Mouse (Mus musculus) MEL (cell line): ENCODE results near the gene Mlx. TPM values are rescaled to one million over a fixed set of nuclear protein-coding genes. Genes with fewer than 3 reads are reported as not detected.

ENCODE experiments used
- DNase-seq: peaks from one replicate; pipeline ENCODE4 v3.0.0; 2011; ENCODE audit warnings: low read depth, low spot score
- H3K27ac ChIP-seq: 2 replicates; pipeline ENCODE4 v1.5.1; 2012; ENCODE audit warnings: low read depth, mild to moderate bottlenecking, control low read depth, low read length, moderate library complexity; ENCODE audit not compliant: control insufficient read depth
- H3K27me3 ChIP-seq, 2 experiments: fragments of 150-350 bp in 1 of 2; sonication (generic) in 1 of 2; 2 replicates each; pipeline ENCODE4 v1.6.1; 2012; ENCODE audit warnings: low read length in 2 of 2, mild to moderate bottlenecking in 2 of 2, improper control_type of control experiment in 1 of 2, moderate library complexity in 1 of 2; ENCODE audit not compliant: insufficient read depth in 2 of 2, control insufficient read depth in 1 of 2
- H3K36me3 ChIP-seq, 2 experiments: 2 replicates each; pipeline ENCODE4 v1.6.1; 2012 to 2014; ENCODE audit warnings: low read length in 2 of 2, improper control_type of control experiment in 1 of 2, inconsistent platforms in 1 of 2, mild to moderate bottlenecking in 1 of 2; ENCODE audit not compliant: insufficient read depth in 2 of 2, control insufficient read depth in 1 of 2
- H3K4me1 ChIP-seq, 2 experiments: fragments of 150-350 bp in 1 of 2; sonication (generic) in 1 of 2; 2 replicates each; pipeline ENCODE4 v1.6.1; 2012; ENCODE audit warnings: low read length in 2 of 2, improper control_type of control experiment in 1 of 2, mild to moderate bottlenecking in 1 of 2; ENCODE audit not compliant: insufficient read depth in 2 of 2, control insufficient read depth in 1 of 2
- H3K4me3 ChIP-seq, 2 experiments: fragments of 150-350 bp in 1 of 2; sonication (generic) in 1 of 2; 2 replicates each; pipeline ENCODE4 v1.5.1; 2012; ENCODE audit warnings: low read depth in 2 of 2, low read length in 2 of 2, mild to moderate bottlenecking in 2 of 2, moderate library complexity in 2 of 2, control low read depth in 1 of 2, improper control_type of control experiment in 1 of 2; ENCODE audit not compliant: control insufficient read depth in 1 of 2, insufficient read depth in 1 of 2
- H3K79me2 ChIP-seq: 2 replicates; pipeline ENCODE4 v1.6.1; 2012; ENCODE audit warnings: mild to moderate bottlenecking, low read length, moderate library complexity; ENCODE audit not compliant: control insufficient read depth, poor library complexity, insufficient read depth
- H3K9ac ChIP-seq: 2 replicates; pipeline ENCODE4 v1.6.1; 2012; ENCODE audit warnings: low read depth, mild to moderate bottlenecking, control low read depth, low read length, moderate library complexity; ENCODE audit not compliant: control insufficient read depth, poor library complexity, severe bottlenecking
- H3K9me3 ChIP-seq: fragments of 150-350 bp; sonication (generic); replicated peaks from 2 replicates; pipeline ENCODE4 v1.6.1; 2012; ENCODE audit warnings: mild to moderate bottlenecking, low read length, improper control_type of control experiment, moderate library complexity; ENCODE audit not compliant: insufficient read depth
- BHLHE40 ChIP-seq: IDR thresholded peaks from 2 replicates; pipeline ENCODE4 v1.6.1; 2012; ENCODE audit warnings: low read depth, mild to moderate bottlenecking, inconsistent platforms, low read length, improper control_type of control experiment, borderline replicate concordance
- CHD1 ChIP-seq: IDR thresholded peaks from 2 replicates; pipeline ENCODE4 v1.6.1; 2012; ENCODE audit warnings: low read depth, mild to moderate bottlenecking, inconsistent platforms, low read length, improper control_type of control experiment
- CTCF ChIP-seq, 3 experiments: IDR thresholded peaks in 2 of 3; conservative IDR thresholded peaks in 1 of 3; 2 replicates each; pipeline ENCODE4 v1.5.1; 2011 to 2012; ENCODE audit warnings: low read length in 3 of 3, low read depth in 2 of 3, mild to moderate bottlenecking in 2 of 3, improper control_type of control experiment in 1 of 3, inconsistent platforms in 1 of 3, mixed read lengths in 1 of 3, moderate library complexity in 1 of 3; ENCODE audit not compliant: control insufficient read depth in 1 of 3, insufficient read depth in 1 of 3, poor library complexity in 1 of 3, severe bottlenecking in 1 of 3
- ELF1 ChIP-seq: IDR thresholded peaks from 2 replicates; pipeline ENCODE4 v1.6.1; 2014; ENCODE audit warnings: low read depth, mild to moderate bottlenecking, inconsistent platforms, low read length, improper control_type of control experiment, moderate library complexity
- ETS1 ChIP-seq: IDR thresholded peaks from 2 replicates; pipeline ENCODE4 v1.6.1; 2012; ENCODE audit warnings: low read depth, mild to moderate bottlenecking, inconsistent platforms, low read length, improper control_type of control experiment, moderate library complexity
- GABPA ChIP-seq: IDR thresholded peaks from 2 replicates; pipeline ENCODE4 v1.6.1; 2012; ENCODE audit warnings: low read depth, mild to moderate bottlenecking, inconsistent platforms, low read length, improper control_type of control experiment, moderate library complexity
- GATA1 ChIP-seq: IDR thresholded peaks from 2 replicates; pipeline ENCODE4 v1.6.1; 2011; ENCODE audit warnings: low read depth, low read length, improper control_type of control experiment
- JUND ChIP-seq: IDR thresholded peaks from 2 replicates; pipeline ENCODE4 v1.6.1; 2011; ENCODE audit warnings: low read depth, mild to moderate bottlenecking, improper control_type of control experiment, low read length
- MAFK ChIP-seq: IDR thresholded peaks from 2 replicates; pipeline ENCODE4 v1.6.1; 2011; ENCODE audit warnings: low read depth, mild to moderate bottlenecking, low read length, improper control_type of control experiment, borderline replicate concordance
- MAZ ChIP-seq: IDR thresholded peaks from 2 replicates; pipeline ENCODE4 v1.6.1; 2012; ENCODE audit warnings: low read depth, mild to moderate bottlenecking, inconsistent platforms, low read length, improper control_type of control experiment
- MEF2A ChIP-seq: IDR thresholded peaks from 2 replicates; pipeline ENCODE4 v1.6.1; 2014; ENCODE audit warnings: low read depth, mild to moderate bottlenecking, inconsistent platforms, low read length, improper control_type of control experiment; ENCODE audit not compliant: poor library complexity, insufficient replicate concordance, severe bottlenecking; ENCODE audit errors: extremely low read depth
- MXI1 ChIP-seq: IDR thresholded peaks from 2 replicates; pipeline ENCODE4 v1.6.1; 2011; ENCODE audit warnings: mild to moderate bottlenecking, low read depth, low read length, improper control_type of control experiment
- MYB ChIP-seq: IDR thresholded peaks from 2 replicates; pipeline ENCODE4 v1.6.1; 2011; ENCODE audit warnings: mild to moderate bottlenecking, low read depth, low read length, improper control_type of control experiment
- MYC ChIP-seq: IDR thresholded peaks from 2 replicates; pipeline ENCODE4 v1.6.1; 2011; ENCODE audit warnings: low read depth, mild to moderate bottlenecking, low read length, improper control_type of control experiment, moderate library complexity
- NRF1 ChIP-seq: IDR thresholded peaks from 2 replicates; pipeline ENCODE4 v1.6.1; 2014; ENCODE audit warnings: low read depth, mild to moderate bottlenecking, inconsistent platforms, low read length, improper control_type of control experiment, moderate library complexity; ENCODE audit not compliant: poor library complexity, insufficient read depth, severe bottlenecking
- POLR2A ChIP-seq, 2 experiments: IDR thresholded peaks; 2 replicates each; pipeline ENCODE4 v1.6.1; 2011 to 2012; ENCODE audit warnings: low read length in 2 of 2, mild to moderate bottlenecking in 2 of 2, control low read depth in 1 of 2, improper control_type of control experiment in 1 of 2, low read depth in 1 of 2, moderate library complexity in 1 of 2; ENCODE audit not compliant: control insufficient read depth in 1 of 2, insufficient read depth in 1 of 2, poor library complexity in 1 of 2
- POLR2AphosphoS2 ChIP-seq: IDR thresholded peaks from 2 replicates; pipeline ENCODE4 v1.6.1; 2011; ENCODE audit warnings: low read length, improper control_type of control experiment
- POLR2AphosphoS5 ChIP-seq: IDR thresholded peaks from 2 replicates; pipeline ENCODE4 v1.6.1; 2012; ENCODE audit warnings: low read depth, borderline replicate concordance, mild to moderate bottlenecking, inconsistent platforms, low read length, moderate library complexity, mixed read lengths
- SMC3 ChIP-seq: IDR thresholded peaks from 2 replicates; pipeline ENCODE4 v1.6.1; 2011; ENCODE audit warnings: low read depth, low read length, improper control_type of control experiment
- TAL1 ChIP-seq: IDR thresholded peaks from 2 replicates; pipeline ENCODE4 v1.6.1; 2012; ENCODE audit warnings: mild to moderate bottlenecking, inconsistent platforms, low read length, moderate library complexity, mixed read lengths
- TBP ChIP-seq: IDR thresholded peaks from 2 replicates; pipeline ENCODE4 v1.8.0; 2011; ENCODE audit warnings: low read depth, low read length, improper control_type of control experiment
- UBTF ChIP-seq: IDR thresholded peaks from 2 replicates; pipeline ENCODE4 v1.6.1; 2012; ENCODE audit warnings: low read depth, mild to moderate bottlenecking, inconsistent platforms, low read length, improper control_type of control experiment, moderate library complexity, borderline replicate concordance; ENCODE audit not compliant: insufficient read depth
- USF2 ChIP-seq, 2 experiments: IDR thresholded peaks; 2 replicates each; pipeline ENCODE4 v1.6.1; 2011 to 2012; ENCODE audit warnings: improper control_type of control experiment in 2 of 2, low read length in 2 of 2, borderline replicate concordance in 1 of 2, inconsistent platforms in 1 of 2, low read depth in 1 of 2, mild to moderate bottlenecking in 1 of 2; ENCODE audit not compliant: insufficient read depth in 1 of 2
- ZC3H11A ChIP-seq: IDR thresholded peaks from 2 replicates; pipeline ENCODE4 v1.6.1; 2012; ENCODE audit warnings: low read depth, mild to moderate bottlenecking, inconsistent platforms, low read length, improper control_type of control experiment
- ZKSCAN1 ChIP-seq: IDR thresholded peaks from 2 replicates; pipeline ENCODE4 v1.6.1; 2012; ENCODE audit warnings: low read depth, mild to moderate bottlenecking, inconsistent platforms, low read length, improper control_type of control experiment, moderate library complexity
- ZMIZ1 ChIP-seq: IDR thresholded peaks from 2 replicates; pipeline ENCODE4 v1.6.1; 2012; ENCODE audit warnings: low read depth, mild to moderate bottlenecking, inconsistent platforms, low read length, improper control_type of control experiment, moderate library complexity
- polyA plus RNA-seq, 2 experiments: library from polyadenylated mRNA; stranded (reverse) in 1 of 2; unstranded in 1 of 2; fragments of >175 nt in 1 of 2; fragments of >200 nt in 1 of 2; gene quantifications; 2 replicates each; pipeline versions ENCODE4 v1.2.1 to v1.2.4; 2012; ENCODE audit warnings: low replicate concordance in 2 of 2, low read depth in 1 of 2; ENCODE audit not compliant: insufficient read length in 2 of 2, insufficient read depth in 1 of 2, missing spikeins in 1 of 2
- total RNA-seq: library from RNA; depleted of rRNA; stranded (reverse); fragments of 300-350 nt; gene quantifications from 2 replicates; pipeline ENCODE4 v1.2.3, GENCODE M21; 2012

Mlx gene
- total and polyA plus RNA-seq, 3 experiments = 57.5 to 75.9 TPM; not detected in 1

DNA sequence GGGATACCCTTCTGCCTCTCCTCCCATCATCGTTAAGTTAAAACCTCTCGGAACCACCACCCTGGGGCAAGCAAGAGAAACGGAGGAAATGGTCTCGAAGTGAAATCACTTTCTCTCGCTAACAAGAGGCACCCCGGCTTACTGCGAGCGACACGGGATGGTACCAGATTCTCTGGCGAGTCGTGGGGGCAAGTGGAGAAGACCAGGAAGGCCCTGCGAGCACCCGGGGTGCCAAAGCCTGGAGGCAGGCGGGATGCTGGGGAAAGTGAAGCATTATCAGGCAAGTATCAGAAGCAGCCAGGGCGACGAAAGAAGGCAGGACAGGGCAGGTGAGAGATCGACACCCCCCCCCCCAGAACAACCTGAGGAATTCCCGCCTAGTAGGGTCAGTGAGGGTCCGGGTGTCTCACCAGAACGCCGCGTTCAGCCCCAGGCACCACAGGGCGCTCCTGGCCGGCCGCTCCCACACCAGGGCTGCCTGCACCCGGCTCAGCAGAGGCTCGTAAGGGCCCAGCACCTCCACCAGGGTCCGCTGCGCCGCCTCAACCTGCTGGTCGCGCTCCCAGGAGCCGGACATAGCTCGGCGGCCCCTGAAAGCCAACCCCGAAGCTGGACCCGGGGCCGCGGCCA is 32.2 kb downstream of the Mlx start:
- 0 out of 6 replicates have a peak, but pooled peaks of 1 of the 3 experiments have one; percentile 2 for TF ChIP-seq CTCF (IDR thresholded peaks at IDR 0.05 in 2 of 3, conservative IDR thresholded peaks at IDR 0.05 in 1 of 3; ENCODE audit: control insufficient read depth in 1 of 3, insufficient read depth in 1 of 3, low read depth in 2 of 3, low read length in 3 of 3, poor library complexity in 1 of 3, severe bottlenecking in 1 of 3)
- peak; percentile 46 for TF ChIP-seq MXI1
- TF ChIP-seq ETS1 = no peak
- TF ChIP-seq POLR2A (IDR thresholded peaks at IDR 0.05; ENCODE audit: control insufficient read depth in 1 of 2, insufficient read depth in 1 of 2, low read depth in 1 of 2, low read length in 2 of 2, poor library complexity in 1 of 2) = peak in 1 of 2 experiments; percentile 96; a peak in 2 of 4 replicates
- no peak for TF ChIP-seq ZMIZ1
- 0 out of 2 replicates have a peak, but pooled peaks have one; percentile 84 for TF ChIP-seq UBTF
- H3K79me2 ChIP-seq = peaks cover 43% of the 10 kb centered on the region
- H3K27me3 ChIP-seq = no peaks in the 10 kb centered on the region
- peaks cover 2 to 26% of the 10 kb centered on the region in 2 experiments; a peak in 3 of 4 replicates for H3K36me3 ChIP-seq
- H3K9me3 ChIP-seq = no peaks in the 10 kb centered on the region
- H3K4me3 ChIP-seq = peak overlapping the region; percentile 77 to 84
- peaks cover 11 to 16% of the 10 kb centered on the region in 2 experiments for H3K4me1 ChIP-seq
- H3K9ac ChIP-seq = peak overlapping the region; percentile 83
- peak; percentile 55 for DNase-seq
- H3K27ac ChIP-seq = peak overlapping the region; percentile 37

GRCm38 (mm10) chr11:101119761-101120544 is 32.9 kb downstream of the Mlx start, which contains the start of the genes Retreg3 and Tubg1:
Retreg3 (minus strand) TSS chr11:101119893.
Tubg1 (plus strand) TSS chr11:101119938.
- Histone ChIP-seq H3K4me3 (peak within 1 kb of the TSS; percentile 81 to 84), H3K27ac (peak within 1 kb of the TSS; percentile 81), H3K4me1 (peaks cover 11 to 16% of the 10 kb centered on the region in 2 experiments), H3K9ac (peak within 1 kb of the TSS; percentile 83), H3K9me3 (no peaks in the 10 kb centered on the region), H3K27me3 (no peaks in the 10 kb centered on the region), H3K79me2 (peaks cover 39% of the 10 kb centered on the region), H3K36me3 (peaks cover 2 to 26% of the 10 kb centered on the region in 2 experiments; a peak in 3 of 4 replicates)
- DNase-seq = peak; percentile 100
- TF ChIP-seq MYB (no peak), CHD1 (no peak), GABPA (no peak), GATA1 (no peak), NRF1 (peak; percentile 94), JUND (no peak), MYC (peak; percentile 70), SMC3 (no peak; the same call in 1 of the 2 replicates), USF2 (IDR thresholded peaks at IDR 0.05; ENCODE audit: borderline replicate concordance in 1 of 2, insufficient read depth in 1 of 2, low read depth in 1 of 2, low read length in 2 of 2) (no peak), ZKSCAN1 (no peak), TBP (peak; percentile 83; the same call in 1 of the 2 replicates), POLR2AphosphoS2 (peak; percentile 97), ZMIZ1 (peak; percentile 95; the same call in 1 of the 2 replicates), MEF2A (no peak), ELF1 (peak; percentile 93), BHLHE40 (no peak), CTCF (IDR thresholded peaks at IDR 0.05 in 2 of 3, conservative IDR thresholded peaks at IDR 0.05 in 1 of 3; ENCODE audit: control insufficient read depth in 1 of 3, insufficient read depth in 1 of 3, low read depth in 2 of 3, low read length in 3 of 3, poor library complexity in 1 of 3, severe bottlenecking in 1 of 3) (no peak), MAZ (0 out of 2 replicates have a peak, but pooled peaks have one; percentile 76), TAL1 (no peak), ETS1 (peak; percentile 18; the same call in 1 of the 2 replicates), ZC3H11A (no peak), MAFK (no peak), POLR2AphosphoS5 (no peak)
